Mouse (Mus musculus) central nervous system, embryonic 11.5 days (tissue): ENCODE measurements around the gene 6030445D17Rik. TPM values are rescaled to one million over a fixed set of nuclear protein-coding genes. Genes with fewer than 3 reads are reported as not detected.

Experiments
- polyA plus RNA-seq: library from polyadenylated mRNA; depleted of rRNA; stranded (reverse); fragments of >200 nt; gene quantifications from 2 replicates; pipeline ENCODE4 v1.2.3, GENCODE M21; 2012; rRNA removed

Gene 6030445D17Rik
- 0.16 and 0.18 TPM in 2 replicates for polyA plus RNA-seq

GRCm38 (mm10) chr4:136462086-136462838, at the start of gene 6030445D17Rik:
6030445D17Rik (plus strand) TSS chr4:136462250.

DNA sequence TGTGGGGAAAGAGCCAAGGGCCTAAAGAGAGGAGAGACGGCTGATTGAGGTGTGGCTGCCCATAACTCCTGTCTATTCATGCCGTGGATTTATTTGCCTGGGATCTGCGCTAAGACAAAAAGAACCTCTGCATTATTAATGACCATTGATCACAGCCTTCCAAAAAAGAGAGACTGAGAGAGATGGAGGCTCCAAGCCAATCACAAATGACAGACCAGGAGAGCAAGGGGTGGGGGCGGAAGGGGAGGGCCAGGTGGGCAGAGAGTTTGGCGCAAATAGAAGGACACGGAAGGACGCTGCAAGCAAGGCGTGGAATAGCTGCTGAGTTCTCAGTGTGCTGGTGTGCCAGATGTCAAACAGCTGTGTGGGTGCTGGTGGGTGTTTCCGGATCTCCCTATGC, 38.8 kb upstream of the 6030445D17Rik start, which contains the start of gene Htr1d:
Gene Htr1d, plus strand, starts transcription at position 301 of the 400 bp plus-strand sequence.

GRCm38 (mm10) chr4:136469371-136469903, 7.4 kb downstream of the 6030445D17Rik start, which contains the start of gene Luzp1:
Luzp1 (plus strand) TSS chr4:136469761.

Other genes with a start within 250 kb of the 6030445D17Rik start
- gene Tcea3, start 214.5 kb upstream of the 6030445D17Rik start, polyA plus RNA-seq: 2.5 and 2.8 TPM in 2 replicates
- 29.5 and 30.5 TPM in 2 replicates for gene Zfp46, start 177.6 kb upstream of the 6030445D17Rik start, polyA plus RNA-seq
- 197 and 256 TPM in 2 replicates for gene Hnrnpr, start 151.3 kb upstream of the 6030445D17Rik start, polyA plus RNA-seq
- gene Htr1d, start 38.7 kb upstream of the 6030445D17Rik start, polyA plus RNA-seq: 0.05 and 0.12 TPM in 2 replicates
- gene Luzp1, start 7.5 kb downstream of the 6030445D17Rik start, polyA plus RNA-seq: 17.1 and 23.5 TPM in 2 replicates
- 102 and 141 TPM in 2 replicates for gene Kdm1a, start 140.5 kb downstream of the 6030445D17Rik start, polyA plus RNA-seq
- not detected in 2 replicates for gene Tex46, start 148.2 kb downstream of the 6030445D17Rik start, polyA plus RNA-seq
- 0.01 and 0.02 TPM in 2 replicates for gene Lactbl1, start 160.4 kb downstream of the 6030445D17Rik start, polyA plus RNA-seq